Mouse (Mus musculus): ENCODE measurements around the gene Asxl1. TPM values are rescaled to one million over a fixed set of nuclear protein-coding genes. Genes with fewer than 3 reads are reported as not detected.

Gene Asxl1
- polyA plus RNA-seq, 1 experiment, result 15.3 TPM

DNA sequence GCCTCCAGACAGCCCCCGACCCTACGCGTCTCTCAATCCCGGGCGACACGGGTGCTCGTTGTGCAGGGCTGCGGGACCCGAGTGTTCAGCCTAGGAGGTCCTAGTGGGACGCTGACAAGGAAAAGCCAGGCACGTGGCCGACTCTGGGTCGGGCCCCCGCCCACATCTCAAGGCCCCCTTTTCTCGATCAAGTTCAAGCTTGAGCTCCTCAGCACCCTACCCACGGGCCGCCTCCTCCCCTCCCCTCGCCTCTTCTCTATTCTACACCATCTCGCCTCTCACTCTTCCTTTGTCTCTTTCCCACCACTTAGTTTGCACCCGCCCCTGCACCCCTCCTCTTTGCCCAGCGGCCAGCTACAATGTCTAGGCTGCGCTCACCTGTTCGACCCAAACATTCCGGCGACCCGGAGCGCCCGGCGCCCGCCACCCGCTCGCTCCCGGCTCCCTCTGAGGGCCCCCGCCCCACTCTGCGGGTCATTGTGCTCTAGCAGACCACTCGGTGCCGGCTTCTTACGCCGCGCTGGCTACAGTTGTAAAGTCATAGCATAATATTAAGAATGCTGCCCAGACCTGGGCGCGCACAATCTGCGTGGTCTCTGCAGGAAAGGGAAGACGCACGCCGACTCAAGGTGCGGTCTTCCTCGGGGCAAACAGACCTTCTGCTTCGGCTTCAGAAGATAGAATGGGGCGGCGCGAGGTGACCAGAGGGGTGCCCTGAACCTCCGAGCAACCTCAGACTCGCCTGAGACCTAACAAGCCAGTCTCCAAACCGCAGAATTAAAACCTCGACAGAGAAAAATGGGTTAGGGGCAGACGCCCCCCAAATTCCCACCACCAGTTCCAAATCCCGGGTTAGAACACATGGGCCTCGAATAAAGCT lies 99.7 kb downstream of the Asxl1 start:
- under 1% methylated on average over 59 of the region's 59 CpGs for WGBS
- Histone ChIP-seq H3K4me1 (ENCODE audit: control insufficient read depth, insufficient read depth, low read length) (peaks cover 7% of the 10 kb centered on the region; the same call in 1 of the 2 replicates), H3K4me3 (replicated peaks; ENCODE audit: extremely low read depth, low read depth, low read length) (peak overlapping the region; percentile 85)
- DNase-seq, result no peak
- TF ChIP-seq POLR2A (IDR thresholded peaks at IDR 0.05; ENCODE audit: borderline replicate concordance, extremely low read depth, low read depth, low read length), result no peak
- TF ChIP-seq CTCF (IDR thresholded peaks at IDR 0.05; ENCODE audit: insufficient read depth, low read length), result no peak

DNA sequence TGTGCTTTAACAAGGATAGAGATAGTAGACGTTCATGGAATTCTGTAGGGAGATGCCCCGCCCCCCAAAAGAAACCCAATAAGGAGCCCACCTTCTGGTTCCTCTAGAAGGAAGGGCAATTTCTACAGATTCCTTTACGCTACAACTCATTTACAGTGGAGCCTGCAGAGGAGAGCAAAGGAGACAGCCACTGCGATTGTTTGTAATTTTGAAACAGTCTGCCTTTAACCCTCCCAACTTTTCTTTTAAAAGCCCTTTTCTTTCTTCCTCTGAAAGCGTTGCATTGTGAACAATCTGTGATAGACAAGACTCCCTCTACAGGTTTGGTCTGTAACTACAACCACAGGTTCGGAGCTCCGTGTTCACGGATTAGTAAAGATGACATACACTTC lies 100.4 kb downstream of the Asxl1 start:
- peaks cover 6% of the 10 kb centered on the region; the same call in 1 of the 2 replicates for H3K4me1 ChIP-seq (ENCODE audit: control insufficient read depth, insufficient read depth, low read length)
- H3K4me3 ChIP-seq (replicated peaks; ENCODE audit: extremely low read depth, low read depth, low read length), result peak overlapping the region; percentile 1
- WGBS, result 1% methylated on average over 8 of the region's 8 CpGs
- peak; percentile 23 for DNase-seq
- TF ChIP-seq CTCF (IDR thresholded peaks at IDR 0.05; ENCODE audit: insufficient read depth, low read length) (peak; percentile 27; the same call in 1 of the 2 replicates), POLR2A (IDR thresholded peaks at IDR 0.05; ENCODE audit: borderline replicate concordance, extremely low read depth, low read depth, low read length) (no peak)

DNA sequence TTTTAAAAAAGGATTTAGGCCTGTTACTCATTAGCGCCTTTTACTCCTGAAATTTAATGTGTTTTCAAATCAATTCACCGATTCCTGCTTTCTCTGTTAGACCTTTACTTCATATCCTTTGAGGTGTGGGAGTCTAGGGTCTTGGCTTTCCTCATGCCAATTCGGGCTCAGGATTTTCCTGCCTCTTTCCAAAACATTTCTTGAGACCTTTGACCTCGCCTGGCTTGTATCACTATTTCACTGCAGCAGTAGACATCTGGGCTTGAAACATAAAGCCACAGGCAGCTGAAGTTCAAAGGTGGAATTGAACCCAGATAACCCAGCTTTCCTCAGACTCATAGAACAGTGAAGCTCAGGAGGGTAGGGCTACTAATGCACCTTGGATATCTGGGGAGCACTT lies 100.8 kb downstream of the Asxl1 start:
- no peak overlapping the region for H3K4me3 ChIP-seq (replicated peaks; ENCODE audit: extremely low read depth, low read depth, low read length)
- DNase-seq, result no peak

DNA sequence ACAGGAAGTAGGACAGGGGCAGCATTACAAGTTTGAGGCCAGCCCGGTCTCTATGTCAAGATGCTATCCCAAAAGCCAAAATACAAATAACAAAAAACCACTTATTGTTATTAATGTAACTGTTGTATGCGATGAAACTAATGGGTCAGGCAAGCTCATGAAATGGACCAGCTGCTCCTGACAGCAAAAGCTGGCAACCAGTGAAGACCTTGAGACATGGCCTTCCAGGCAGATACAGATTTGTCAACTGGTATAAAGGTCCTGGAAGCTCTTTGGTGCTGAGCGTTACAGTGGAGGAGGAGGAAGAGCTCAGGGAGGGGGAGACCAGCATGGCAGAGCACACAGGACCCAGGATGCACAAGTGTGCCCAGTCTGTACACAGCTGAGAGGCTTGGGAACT lies 102.1 kb downstream of the Asxl1 start:
- TF ChIP-seq CTCF (IDR thresholded peaks at IDR 0.05; ENCODE audit: insufficient read depth, low read length) (no peak), POLR2A (IDR thresholded peaks at IDR 0.05; ENCODE audit: borderline replicate concordance, extremely low read depth, low read depth, low read length) (no peak)
- Histone ChIP-seq H3K4me3 (replicated peaks; ENCODE audit: extremely low read depth, low read depth, low read length) (no peak overlapping the region), H3K4me1 (ENCODE audit: control insufficient read depth, insufficient read depth, low read length) (no peaks in the 10 kb centered on the region)
- 73% methylated on average over 3 of the region's 3 CpGs for WGBS
- no peak for DNase-seq

More for the DNA sequence above, 100.8 kb downstream of the Asxl1 start:
- TF ChIP-seq CTCF (IDR thresholded peaks at IDR 0.05; ENCODE audit: insufficient read depth, low read length) (no peak), POLR2A (IDR thresholded peaks at IDR 0.05; ENCODE audit: borderline replicate concordance, extremely low read depth, low read depth, low read length) (no peak)
- 36% methylated on average over 4 of the region's 4 CpGs for WGBS
- peaks cover 4% of the 10 kb centered on the region; the same call in 1 of the 2 replicates for H3K4me1 ChIP-seq (ENCODE audit: control insufficient read depth, insufficient read depth, low read length)

DNA sequence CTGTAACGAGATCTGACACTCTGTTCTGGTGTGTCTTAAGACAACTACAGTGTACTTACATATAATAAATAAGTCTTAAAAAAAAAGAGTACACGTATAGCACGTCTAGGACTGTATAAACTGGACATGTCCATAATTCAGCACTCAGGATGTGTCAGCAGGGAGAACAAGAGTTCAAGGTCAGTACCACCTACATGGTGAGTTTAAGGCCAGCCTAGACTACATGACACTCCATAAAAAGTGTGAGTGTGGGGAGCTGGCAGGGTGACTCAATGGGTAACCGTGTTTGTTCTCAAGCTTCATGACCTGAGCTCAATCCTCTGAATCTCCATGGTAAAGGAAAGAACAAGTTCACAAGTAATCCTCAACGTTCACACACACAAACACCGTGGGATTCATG lies 102.9 kb downstream of the Asxl1 start:
- H3K4me3 ChIP-seq (replicated peaks; ENCODE audit: extremely low read depth, low read depth, low read length), result no peak overlapping the region
- H3K4me1 ChIP-seq (ENCODE audit: control insufficient read depth, insufficient read depth, low read length), result no peaks in the 10 kb centered on the region
- WGBS, result 81% methylated on average over 6 of the region's 6 CpGs
- no peak for DNase-seq
- no peak for TF ChIP-seq POLR2A (IDR thresholded peaks at IDR 0.05; ENCODE audit: borderline replicate concordance, extremely low read depth, low read depth, low read length)
- TF ChIP-seq CTCF (IDR thresholded peaks at IDR 0.05; ENCODE audit: insufficient read depth, low read length), result no peak

Other genes with a start within 250 kb of the Asxl1 start
- 45.0 and 52.8 TPM in 2 replicates for gene Hck, start 237.4 kb upstream of the Asxl1 start, polyA plus RNA-seq (2012; rRNA removed)
- 32.7 and 45.8 TPM in 2 replicates for gene Tm9sf4, start 184.5 kb upstream of the Asxl1 start, polyA plus RNA-seq (2012; rRNA removed)
- gene Tspyl3, start 120.4 kb upstream of the Asxl1 start, polyA plus RNA-seq (2012; rRNA removed), result 6.0 and 9.3 TPM in 2 replicates
- gene Plagl2, start 104.4 kb upstream of the Asxl1 start, polyA plus RNA-seq (2012; rRNA removed), result 7.8 and 12.4 TPM in 2 replicates
- gene Pofut1, start 104.3 kb upstream of the Asxl1 start, polyA plus RNA-seq (2012; rRNA removed), result 24.3 and 25.5 TPM in 2 replicates
- gene Kif3b, start 54.4 kb upstream of the Asxl1 start, polyA plus RNA-seq (2012; rRNA removed), result 6.4 and 10.8 TPM in 2 replicates
- not detected in 2 replicates for gene 4930404H24Rik, start 147.0 kb downstream of the Asxl1 start, polyA plus RNA-seq (2012; rRNA removed)
- gene Nol4l, start 184.1 kb downstream of the Asxl1 start, polyA plus RNA-seq (2012; rRNA removed), result 14.7 TPM in 2 replicates